ENCODE assay signal across 30 mouse cellular contexts in the genomic region with DNA sequence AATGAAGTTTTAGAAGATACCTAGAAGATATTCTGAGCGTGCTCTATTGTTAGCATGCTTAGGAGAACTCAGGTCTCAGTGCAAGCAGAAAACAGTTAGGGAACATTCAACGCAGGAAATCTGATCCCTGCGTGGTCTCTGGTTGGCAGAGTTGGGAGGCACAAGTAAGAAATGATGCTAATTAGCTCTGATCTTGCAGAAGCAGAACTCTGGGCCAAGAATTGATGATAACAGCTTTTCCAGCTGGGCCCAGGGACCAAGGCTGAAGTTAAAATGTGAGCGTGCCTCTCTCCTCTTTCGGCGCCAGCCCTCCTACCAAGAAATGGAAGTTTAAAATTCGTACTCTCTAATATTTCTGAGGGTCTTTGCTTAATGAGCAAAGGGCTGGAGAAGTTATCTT. TPM values are rescaled to one million over a fixed set of nuclear protein-coding genes. Genes with fewer than 3 reads are reported as not detected.
DNase-seq lines count a peak whose midpoint lies in the region; ATAC-seq and TF ChIP-seq lines count a peak whose summit lies in the region.
"Had no signal": no experiment of that assay in that cellular context is flagged by ENCODE, and none has a peak within 500 bp of the region (broad histone marks: within the 10 kb centered on the region; RNA-seq: fewer than 3 reads in every experiment).

No protein-coding gene starts in this region.

- H3K4me2 ChIP-seq in embryonic facial prominence, embryonic 14.5 days (ENCODE audit: low read depth, low read length) = no peak overlapping the region
- H3K4me2 ChIP-seq in hindbrain, postnatal 0 days (ENCODE audit: low read depth, low read length) = peak overlapping the region; percentile 22; the same call in 1 of the 2 replicates
- H3K4me2 ChIP-seq: embryonic facial prominence, embryonic 15.5 days; forebrain, embryonic 13.5 days; heart, embryonic 15.5 days; neural tube, embryonic 12.5 days had no signal

- peak; percentile 61 for DNase-seq in embryonic facial prominence, embryonic 14.5 days (ENCODE audit: low spot score)
- no peak for DNase-seq in embryonic facial prominence, embryonic 10.5 days (ENCODE audit: low spot score)
- DNase-seq in hindbrain, postnatal 0 days (ENCODE audit: low spot score) = peak; percentile 72
- no peak for DNase-seq in hindbrain, embryonic 10.5 days (ENCODE audit: low spot score)
- DNase-seq in thymus, postnatal 14 days = peak; percentile 11
- no peak for DNase-seq in thymus, postnatal 0 days (ENCODE audit: low spot score)
- DNase-seq in right cerebral cortex, postnatal 10 days (ENCODE audit: low spot score in 2 of 2) = no peak
- DNase-seq: adrenal gland, postnatal 14 days; gastrocnemius, postnatal 14 days; heart, adult 11 months; kidney, adult 9 months; kidney, postnatal 10 days; layer of hippocampus, postnatal 36 days; liver; lung, adult 2 months; lung, postnatal 10 days; right cerebral cortex, adult 18-20 months; right cerebral cortex, postnatal 4 days; thymus, adult 18-20 months had no signal

- H3K27me3 ChIP-seq in embryonic facial prominence, embryonic 14.5 days (replicated peaks; ENCODE audit: control insufficient read depth, insufficient read depth, low read length) = no peaks in the 10 kb centered on the region
- no peaks in the 10 kb centered on the region for H3K27me3 ChIP-seq in embryonic facial prominence, embryonic 10.5 days (replicated peaks; ENCODE audit: low read depth, poor library complexity, severe bottlenecking)
- H3K27me3 ChIP-seq in hindbrain, postnatal 0 days (ENCODE audit: insufficient read depth, low read length) = no peaks in the 10 kb centered on the region
- H3K27me3 ChIP-seq in hindbrain, embryonic 10.5 days (ENCODE audit: insufficient read depth, poor library complexity, severe bottlenecking) = no peaks in the 10 kb centered on the region
- H3K27me3 ChIP-seq: embryonic facial prominence, embryonic 15.5 days; forebrain, embryonic 13.5 days; heart, embryonic 15.5 days; neural tube, embryonic 12.5 days had no signal

- H3K4me1 ChIP-seq in embryonic facial prominence, embryonic 14.5 days (ENCODE audit: control insufficient read depth, insufficient read depth, low read length) = peaks cover 7% of the 10 kb centered on the region; the same call in 1 of the 2 replicates
- H3K4me1 ChIP-seq in embryonic facial prominence, embryonic 10.5 days = peaks cover 9% of the 10 kb centered on the region; the same call in 1 of the 2 replicates
- H3K4me1 ChIP-seq in hindbrain, postnatal 0 days (ENCODE audit: insufficient read depth, low read length) = no peaks in the 10 kb centered on the region; the same call in 1 of the 2 replicates
- peaks cover 8% of the 10 kb centered on the region; the same call in 1 of the 2 replicates for H3K4me1 ChIP-seq in hindbrain, embryonic 10.5 days (replicated peaks)

- H3K4me3 ChIP-seq in embryonic facial prominence, embryonic 14.5 days (ENCODE audit: low read depth, low read length) = no peak overlapping the region
- H3K4me3 ChIP-seq in embryonic facial prominence, embryonic 10.5 days = no peak overlapping the region
- no peak overlapping the region for H3K4me3 ChIP-seq in hindbrain, postnatal 0 days (ENCODE audit: low read length)
- H3K4me3 ChIP-seq in hindbrain, embryonic 10.5 days = no peak overlapping the region
- H3K4me3 ChIP-seq: embryonic facial prominence, embryonic 15.5 days; forebrain, embryonic 13.5 days; heart, embryonic 10.5 days; heart, embryonic 15.5 days; myocyte; neural tube, embryonic 12.5 days had no signal

- no peaks in the 10 kb centered on the region for H3K9me3 ChIP-seq in embryonic facial prominence, embryonic 14.5 days (ENCODE audit: control insufficient read depth, low read length)
- no peaks in the 10 kb centered on the region for H3K9me3 ChIP-seq in embryonic facial prominence, embryonic 10.5 days
- no peaks in the 10 kb centered on the region for H3K9me3 ChIP-seq in hindbrain, postnatal 0 days (ENCODE audit: low read length)
- no peaks in the 10 kb centered on the region for H3K9me3 ChIP-seq in hindbrain, embryonic 10.5 days
- H3K9me3 ChIP-seq: embryonic facial prominence, embryonic 15.5 days; forebrain, embryonic 13.5 days; heart, embryonic 10.5 days; heart, embryonic 15.5 days; neural tube, embryonic 12.5 days had no signal

- TF ChIP-seq CTCF in hindbrain, postnatal 0 days (IDR thresholded peaks at IDR 0.05; ENCODE audit: low read depth) = no peak

- H3K9ac ChIP-seq in embryonic facial prominence, embryonic 14.5 days (ENCODE audit: low read depth, low read length) = no peak overlapping the region
- H3K9ac ChIP-seq in hindbrain, postnatal 0 days (replicated peaks; ENCODE audit: low read length) = no peak overlapping the region
- H3K9ac ChIP-seq: embryonic facial prominence, embryonic 15.5 days; forebrain, embryonic 13.5 days; heart, embryonic 15.5 days; liver, embryonic 14.5 days; neural tube, embryonic 12.5 days had no signal

- H3K27ac ChIP-seq in embryonic facial prominence, embryonic 14.5 days (replicated peaks; ENCODE audit: low read depth, low read length) = no peak overlapping the region
- no peak overlapping the region for H3K27ac ChIP-seq in embryonic facial prominence, embryonic 10.5 days (replicated peaks)
- H3K27ac ChIP-seq in hindbrain, postnatal 0 days = peak overlapping the region; percentile 77; the same call in 1 of the 2 replicates
- no peak overlapping the region for H3K27ac ChIP-seq in hindbrain, embryonic 10.5 days
- H3K27ac ChIP-seq: embryonic facial prominence, embryonic 15.5 days; forebrain, embryonic 13.5 days; heart, embryonic 10.5 days; heart, embryonic 15.5 days; liver, embryonic 14.5 days; macrophage; neural tube, embryonic 12.5 days; stomach, postnatal 0 days had no signal

- H3K36me3 ChIP-seq in embryonic facial prominence, embryonic 14.5 days (ENCODE audit: control insufficient read depth, insufficient read depth, low read length) = no peaks in the 10 kb centered on the region
- no peaks in the 10 kb centered on the region for H3K36me3 ChIP-seq in embryonic facial prominence, embryonic 10.5 days (replicated peaks)
- no peaks in the 10 kb centered on the region for H3K36me3 ChIP-seq in hindbrain, postnatal 0 days (ENCODE audit: insufficient read depth, low read length)
- H3K36me3 ChIP-seq in hindbrain, embryonic 10.5 days = no peaks in the 10 kb centered on the region
- H3K36me3 ChIP-seq: embryonic facial prominence, embryonic 15.5 days; heart, embryonic 10.5 days; heart, embryonic 15.5 days; neural tube, embryonic 12.5 days had no signal

- no peak for ATAC-seq in embryonic facial prominence, embryonic 14.5 days (ENCODE audit: low read depth)
- ATAC-seq in hindbrain, postnatal 0 days = no peak
- ATAC-seq: forebrain, embryonic 13.5 days; intestine, postnatal 0 days; midbrain, embryonic 16.5 days had no signal

- WGBS in embryonic facial prominence, embryonic 14.5 days = 52% methylated on average over 7 of the region's 7 CpGs
- 77% methylated on average over 7 of the region's 7 CpGs for WGBS in embryonic facial prominence, embryonic 10.5 days
- WGBS in hindbrain, postnatal 0 days = 57% methylated on average over 7 of the region's 7 CpGs
- 88% methylated on average over 7 of the region's 7 CpGs for WGBS in hindbrain, embryonic 10.5 days

RNA-seq across cellular contexts. Expression of gene Mns1, which starts 45.1 kb away (rescaled TPM):
- polyA plus RNA-seq in embryonic facial prominence, embryonic 14.5 days (2014; fragmentation: Nextera tagmentation; extraction: Ambion mirVana) = 22.7 and 24.3 TPM in 2 replicates
- polyA plus RNA-seq in embryonic facial prominence, embryonic 10.5 days (2016; fragmentation: Nextera tagmentation; extraction: Ambion mirVana) = 59.8 and 62.4 TPM in 2 replicates
- total RNA-seq in hindbrain, postnatal 0 days (2014; rRNA removed) = 2.8 and 3.0 TPM in 2 replicates
- 8.1 and 9.5 TPM in 2 replicates for polyA plus RNA-seq in hindbrain, postnatal 0 days (2015; fragmentation: Nextera tagmentation; extraction: Ambion mirVana)
- 32.3 and 51.3 TPM in 2 replicates for polyA plus RNA-seq in hindbrain, embryonic 10.5 days (2016; fragmentation: Nextera tagmentation; extraction: Ambion mirVana)
- 81.1 and 91.3 TPM in 2 replicates for polyA plus RNA-seq in thymus, postnatal 0 days (2015; fragmentation: Nextera tagmentation; extraction: Ambion mirVana)

Comparison
In these comparisons a context has a peak if more than half of its experiments do, and no peak if none do; other contexts are left out.
1. DNase-seq: peak in embryonic facial prominence, embryonic 14.5 days (single experiment), hindbrain, postnatal 0 days (single experiment) and thymus, postnatal 14 days (single experiment); none in embryonic facial prominence, embryonic 10.5 days (single experiment), hindbrain, embryonic 10.5 days (single experiment), thymus, postnatal 0 days (single experiment) and right cerebral cortex, postnatal 10 days (0 of 2).